Mouse (Mus musculus): ENCODE measurements around the gene Cisd1. TPM values are rescaled to one million over a fixed set of nuclear protein-coding genes. Genes with fewer than 3 reads are reported as not detected.
A peak's percentile ranks its signal among the peaks of the same experiment; 100 is the strongest.

Gene Cisd1
- total RNA-seq, 1 experiment from 2014 or later, result 110 TPM

GRCm38 (mm10) chr10:71348637-71349280, 4.0 kb upstream of the Cisd1 start:
- DNase-seq, result no peak

GRCm38 (mm10) chr10:71347964-71348636, 3.3 kb upstream of the Cisd1 start:
- peak; percentile 36 for DNase-seq

- DNase-seq, result peak; percentile 100
Measured at GRCm38 (mm10) chr10:71347509-71347949, 2.8 kb upstream of the Cisd1 start, which contains the start of gene Ipmk. Gene Ipmk, plus strand, starts transcription at chr10:71347763.

- peak; percentile 47 for DNase-seq
Measured at GRCm38 (mm10) chr10:71346722-71347508, 2.2 kb upstream of the Cisd1 start.

DNA sequence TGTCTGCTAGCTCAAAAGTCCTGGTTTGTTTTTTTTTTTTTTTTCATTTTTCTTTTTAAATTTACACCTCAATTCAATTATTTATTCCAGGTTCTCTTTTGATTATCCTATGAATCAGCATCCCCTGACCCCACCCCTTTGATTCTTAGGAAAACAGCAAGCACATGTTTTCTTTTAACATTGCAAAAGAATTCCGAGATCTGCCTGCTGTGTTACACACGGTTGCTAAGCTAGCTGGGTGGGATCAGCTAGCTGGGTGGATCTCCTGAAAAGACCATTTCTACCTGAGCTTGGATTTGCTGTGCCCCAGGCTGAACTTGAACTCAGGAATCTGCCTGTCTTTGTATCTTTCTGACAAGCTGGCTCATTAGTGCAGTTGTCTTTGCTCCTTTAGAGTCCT, 1.4 kb upstream of the Cisd1 start:
- no peak for DNase-seq

DNA sequence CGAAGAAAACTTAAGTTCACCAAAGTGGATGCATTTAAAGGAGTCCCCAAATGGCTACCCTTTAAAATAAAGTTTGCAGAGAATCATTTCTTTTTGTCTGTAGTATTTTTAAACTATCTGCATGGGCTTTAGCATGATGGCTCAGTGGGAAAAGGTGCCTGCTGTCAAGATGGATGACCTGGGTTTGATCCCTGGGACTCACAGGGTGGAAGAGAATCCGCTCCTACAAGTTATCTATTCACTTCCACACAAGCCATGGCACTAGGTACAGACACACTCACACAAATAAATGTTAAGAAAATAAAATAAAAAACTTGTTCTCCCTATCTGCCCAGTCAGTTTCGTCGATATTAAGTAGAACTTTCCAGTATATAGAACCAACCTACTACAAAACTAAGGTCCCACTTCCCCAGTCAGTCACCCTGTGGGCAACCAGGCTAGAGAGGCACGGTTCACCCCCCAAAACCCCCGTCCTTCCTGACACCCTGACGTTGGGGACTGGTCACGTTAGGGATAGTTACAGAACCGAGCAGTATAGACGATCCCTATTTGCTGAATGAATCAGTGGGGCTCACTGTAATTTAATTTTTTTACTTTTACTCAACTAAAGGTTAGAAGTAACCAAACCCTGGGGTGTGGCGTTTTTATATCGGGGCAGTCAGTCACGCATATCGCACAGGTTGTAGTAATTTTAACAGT, 1.0 kb downstream of the Cisd1 start:
- no peak for DNase-seq

- no peak for DNase-seq
Measured at GRCm38 (mm10) chr10:71343130-71343529, 1.6 kb downstream of the Cisd1 start.

GRCm38 (mm10) chr10:71342030-71342805, 2.5 kb downstream of the Cisd1 start:
- DNase-seq, result no peak

DNA sequence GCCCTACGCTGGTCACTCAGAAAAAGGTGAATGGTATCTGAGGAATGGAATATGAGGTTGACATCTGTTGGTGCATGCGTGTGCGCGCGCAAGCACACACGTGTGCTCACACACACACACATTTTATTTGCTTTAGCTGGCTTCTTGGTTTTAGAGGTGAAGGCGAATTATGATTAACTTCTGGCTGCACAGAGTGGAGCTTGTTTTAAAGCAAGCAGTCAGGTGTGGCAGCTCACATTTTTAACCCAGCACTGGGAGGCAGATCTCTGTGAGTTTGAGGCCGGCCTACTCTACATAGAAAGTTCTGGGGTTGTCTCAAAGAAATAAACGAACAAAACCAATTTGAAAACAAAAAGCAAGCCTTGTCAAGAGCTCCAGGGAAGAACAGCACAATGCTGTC, 3.5 kb downstream of the Cisd1 start:
- DNase-seq, result no peak

DNA sequence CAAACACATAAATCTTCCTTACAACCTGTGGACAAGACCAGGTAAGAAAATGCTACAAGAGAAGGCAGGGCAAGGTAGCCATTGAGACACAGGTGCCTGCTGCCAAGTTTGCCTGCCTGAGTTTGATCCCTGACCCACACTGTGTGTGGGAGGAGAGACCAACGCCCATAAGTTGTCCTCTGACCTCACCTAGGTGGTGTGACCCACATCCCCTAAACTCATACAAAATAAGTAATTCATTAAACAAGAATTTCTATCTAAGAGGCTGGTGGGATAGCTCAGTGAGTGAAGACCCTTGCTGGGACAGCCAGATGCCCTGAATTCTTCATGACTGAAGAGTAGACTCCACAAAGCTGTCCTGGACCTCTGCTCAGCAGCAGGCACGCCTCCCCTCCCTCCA, 4.6 kb downstream of the Cisd1 start:
- DNase-seq, result no peak

DNA sequence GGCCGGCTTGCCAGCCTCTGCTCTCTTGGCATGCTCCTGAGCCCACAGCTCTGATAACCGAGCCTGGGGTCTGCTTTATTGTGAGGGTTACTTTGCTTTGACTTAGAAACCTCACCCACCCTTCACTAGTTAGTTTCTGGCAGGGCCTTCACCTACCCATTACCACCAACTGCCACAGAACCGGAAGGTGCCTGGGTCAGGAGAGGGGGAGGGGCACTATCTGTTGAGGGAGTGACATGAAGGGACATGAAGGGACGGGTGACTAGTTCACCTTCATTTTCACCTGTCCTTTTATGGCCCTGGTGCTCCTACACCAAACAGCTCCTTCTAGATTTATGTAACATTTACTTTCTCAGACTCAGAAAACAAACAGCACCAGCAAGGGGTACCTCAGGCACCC, 5.3 kb downstream of the Cisd1 start:
- DNase-seq, result no peak

GRCm38 (mm10) chr10:71338156-71338905, 6.4 kb downstream of the Cisd1 start:
- no peak for DNase-seq

DNA sequence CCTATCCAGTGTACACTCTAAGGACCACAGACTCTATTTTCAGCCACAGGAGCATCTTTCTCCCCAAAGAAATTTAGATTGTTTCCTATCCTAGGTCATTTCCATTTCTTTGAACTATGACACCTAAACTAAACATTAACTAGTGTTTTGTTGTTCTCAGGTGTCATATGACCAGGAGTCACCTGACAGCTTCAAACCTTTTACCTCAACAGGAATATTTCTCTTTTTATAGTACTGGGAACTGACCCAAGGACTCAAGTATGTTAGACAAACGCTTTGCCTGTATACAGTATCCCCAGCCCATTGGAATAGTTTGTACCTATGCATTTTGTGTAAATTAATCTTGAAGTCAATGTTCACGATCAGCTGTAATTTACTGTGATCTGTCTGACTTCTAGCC, 7.0 kb downstream of the Cisd1 start:
- DNase-seq, result no peak

DNA sequence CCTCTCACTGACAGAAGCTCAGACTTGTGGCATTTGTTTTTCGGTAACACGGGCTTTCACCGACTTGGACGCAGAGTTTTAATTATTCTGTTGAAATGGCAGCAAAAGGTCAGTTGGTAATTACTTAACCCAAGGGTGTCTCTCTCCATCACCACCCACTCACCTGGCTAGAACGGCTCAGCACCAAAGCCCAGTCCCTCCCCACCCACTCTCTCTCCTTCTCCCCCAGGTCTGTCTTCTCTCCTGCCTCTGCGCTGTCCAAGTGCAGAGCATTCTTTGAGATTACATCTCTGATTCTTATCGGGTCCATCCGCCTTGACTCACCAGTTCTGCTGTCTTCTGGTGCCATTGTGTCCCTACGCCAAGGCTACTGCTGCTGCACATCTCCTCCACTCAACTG, 11.9 kb downstream of the Cisd1 start:
- DNase-seq, result no peak

- no peak for DNase-seq
Measured at GRCm38 (mm10) chr10:71332376-71332775, 12.4 kb downstream of the Cisd1 start.

GRCm38 (mm10) chr10:71331908-71332307, 12.8 kb downstream of the Cisd1 start:
- DNase-seq, result no peak

DNA sequence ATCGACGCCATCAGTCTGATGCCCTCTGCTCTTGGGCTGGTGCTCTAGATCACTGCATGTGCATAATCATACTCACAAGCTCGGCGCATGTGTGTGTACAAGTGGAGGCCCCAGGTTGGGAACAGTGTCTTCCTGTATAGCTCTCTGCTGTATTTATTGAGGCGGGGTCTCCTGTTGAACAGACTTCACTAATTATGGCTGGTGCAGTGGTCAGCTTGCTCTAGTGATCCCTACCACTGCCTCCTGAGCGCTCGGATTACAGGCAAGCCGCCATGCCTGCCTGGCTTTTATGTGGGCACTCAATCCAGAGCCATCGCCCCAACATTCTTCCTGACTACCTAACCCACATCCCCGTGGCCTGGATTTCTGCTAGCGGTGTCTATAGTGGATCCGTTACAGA, 14.7 kb downstream of the Cisd1 start:
- no peak for DNase-seq

GRCm38 (mm10) chr10:71329295-71329694, 15.5 kb downstream of the Cisd1 start:
- DNase-seq, result no peak

- no peak for DNase-seq
Measured at GRCm38 (mm10) chr10:71328870-71329269, 15.9 kb downstream of the Cisd1 start.

DNA sequence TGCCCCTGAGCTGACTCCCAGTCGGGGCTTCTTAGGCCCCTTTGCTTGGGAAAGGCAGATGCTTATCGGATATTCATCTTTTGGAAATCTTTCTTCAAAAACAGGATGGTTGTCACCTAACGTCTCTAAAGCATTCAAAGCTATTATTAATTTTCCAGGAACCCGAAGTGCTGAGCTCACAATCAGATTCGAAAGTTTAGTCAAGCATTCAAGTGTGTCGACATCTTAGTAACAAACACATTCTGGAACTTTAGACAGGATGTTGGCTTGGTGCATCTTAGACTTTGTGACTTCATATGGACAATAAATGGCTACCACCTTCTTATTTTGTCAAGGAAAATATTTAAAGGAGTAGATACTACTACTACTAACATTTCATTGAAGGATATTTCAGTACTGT, 16.4 kb downstream of the Cisd1 start:
- DNase-seq, result no peak

DNA sequence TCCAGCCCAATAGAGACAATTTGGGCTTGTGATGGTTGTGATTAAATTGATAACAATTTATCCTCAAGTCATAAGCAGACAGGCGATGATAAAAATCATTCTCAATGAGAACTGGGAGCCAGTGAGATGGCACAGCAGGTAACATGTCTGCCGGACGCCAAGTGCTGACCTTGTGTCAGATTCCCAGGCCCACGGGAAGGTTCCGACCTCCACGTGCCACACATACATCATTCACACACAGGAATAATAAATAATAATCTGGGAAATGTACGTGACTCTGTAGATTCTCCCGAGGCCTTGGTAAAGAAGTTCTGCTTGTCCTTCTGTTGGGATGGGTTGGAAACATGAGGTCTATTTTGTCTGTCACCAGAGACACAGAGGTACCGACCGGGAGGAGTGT, 17.4 kb downstream of the Cisd1 start:
- DNase-seq, result no peak

Data from adrenal gland, postnatal 25 days (tissue).